Mouse (Mus musculus): ENCODE results near the gene Rheb.
"Not testable (repeated sequence)": the region's sequence is repeated elsewhere in the genome, so short reads cannot be mapped to it uniquely, and the experiment has no call there.

Rheb gene

GRCm38 (mm10) chr5:24843103-24843475, 665 bp upstream of the Rheb start:
- peak in 1 of 2 experiments; percentile 80 for DNase-seq (ENCODE audit: low spot score in 2 of 2)

GRCm38 (mm10) chr5:24841662-24842273, 656 bp downstream of the Rheb start:
- no peak for DNase-seq (ENCODE audit: low spot score in 2 of 2)

- no peak for DNase-seq (ENCODE audit: low spot score in 2 of 2)
Measured at GRCm38 (mm10) chr5:24840975-24841431, 1.4 kb downstream of the Rheb start.

- DNase-seq (ENCODE audit: low spot score in 2 of 2) = no peak
Measured at GRCm38 (mm10) chr5:24834491-24834890, 7.9 kb downstream of the Rheb start.

GRCm38 (mm10) chr5:24831912-24832311, 10.5 kb downstream of the Rheb start:
- DNase-seq (ENCODE audit: low spot score in 2 of 2) = no peak

- no peak for DNase-seq (ENCODE audit: low spot score in 2 of 2)
Measured at GRCm38 (mm10) chr5:24828446-24828845, 14.0 kb downstream of the Rheb start.

GRCm38 (mm10) chr5:24827173-24827572, 15.3 kb downstream of the Rheb start:
- no peak for DNase-seq (ENCODE audit: low spot score in 2 of 2)

- DNase-seq (ENCODE audit: low spot score in 2 of 2) = no peak
Measured at GRCm38 (mm10) chr5:24826056-24826770, 16.2 kb downstream of the Rheb start.

- no peak for DNase-seq (ENCODE audit: low spot score in 2 of 2)
Measured at GRCm38 (mm10) chr5:24825365-24826055, 16.9 kb downstream of the Rheb start.

GRCm38 (mm10) chr5:24823864-24824405, 18.5 kb downstream of the Rheb start:
- no peak for DNase-seq (ENCODE audit: low spot score in 2 of 2)

- no peak for DNase-seq (ENCODE audit: low spot score in 2 of 2)
Measured at GRCm38 (mm10) chr5:24822781-24823180, 19.6 kb downstream of the Rheb start.

GRCm38 (mm10) chr5:24822231-24822630, 20.2 kb downstream of the Rheb start:
- not testable (repeated sequence) for DNase-seq (ENCODE audit: low spot score in 2 of 2)

- no peak for DNase-seq (ENCODE audit: low spot score in 2 of 2)
Measured at GRCm38 (mm10) chr5:24821403-24821841, 21.0 kb downstream of the Rheb start.

GRCm38 (mm10) chr5:24820627-24821026, 21.8 kb downstream of the Rheb start:
- DNase-seq (ENCODE audit: low spot score in 2 of 2) = no peak

- no peak for DNase-seq (ENCODE audit: low spot score in 2 of 2)
Measured at GRCm38 (mm10) chr5:24817191-24817590, 25.2 kb downstream of the Rheb start.

- DNase-seq (ENCODE audit: low spot score in 2 of 2) = no peak
Measured at GRCm38 (mm10) chr5:24813946-24814345, 28.5 kb downstream of the Rheb start.

GRCm38 (mm10) chr5:24813005-24813404, 29.4 kb downstream of the Rheb start:
- DNase-seq (ENCODE audit: low spot score in 2 of 2) = no peak

- DNase-seq (ENCODE audit: low spot score in 2 of 2) = no peak
Measured at GRCm38 (mm10) chr5:24805222-24805621, 37.2 kb downstream of the Rheb start.

GRCm38 (mm10) chr5:24804661-24805060, 37.8 kb downstream of the Rheb start:
- no peak for DNase-seq (ENCODE audit: low spot score in 2 of 2)

- no peak for DNase-seq (ENCODE audit: low spot score in 2 of 2)
Measured at GRCm38 (mm10) chr5:24801841-24802624, 40.4 kb downstream of the Rheb start.

GRCm38 (mm10) chr5:24800416-24800815, 42.0 kb downstream of the Rheb start:
- no peak for DNase-seq (ENCODE audit: low spot score in 2 of 2)

- no peak for DNase-seq (ENCODE audit: low spot score in 2 of 2)
Measured at GRCm38 (mm10) chr5:24798639-24799038, 43.8 kb downstream of the Rheb start.

Measured in frontal cortex, postnatal 10 days (tissue).